Mouse (Mus musculus): ENCODE data around the gene Galnt2. TPM values are rescaled to one million over a fixed set of nuclear protein-coding genes. Genes with fewer than 3 reads are reported as not detected.
A peak's percentile ranks its signal among the peaks of the same experiment; 100 is the strongest.

Gene Galnt2
- total and polyA plus RNA-seq, 3 experiments, result 18.6 to 27.3 (median 23.6) TPM

DNA sequence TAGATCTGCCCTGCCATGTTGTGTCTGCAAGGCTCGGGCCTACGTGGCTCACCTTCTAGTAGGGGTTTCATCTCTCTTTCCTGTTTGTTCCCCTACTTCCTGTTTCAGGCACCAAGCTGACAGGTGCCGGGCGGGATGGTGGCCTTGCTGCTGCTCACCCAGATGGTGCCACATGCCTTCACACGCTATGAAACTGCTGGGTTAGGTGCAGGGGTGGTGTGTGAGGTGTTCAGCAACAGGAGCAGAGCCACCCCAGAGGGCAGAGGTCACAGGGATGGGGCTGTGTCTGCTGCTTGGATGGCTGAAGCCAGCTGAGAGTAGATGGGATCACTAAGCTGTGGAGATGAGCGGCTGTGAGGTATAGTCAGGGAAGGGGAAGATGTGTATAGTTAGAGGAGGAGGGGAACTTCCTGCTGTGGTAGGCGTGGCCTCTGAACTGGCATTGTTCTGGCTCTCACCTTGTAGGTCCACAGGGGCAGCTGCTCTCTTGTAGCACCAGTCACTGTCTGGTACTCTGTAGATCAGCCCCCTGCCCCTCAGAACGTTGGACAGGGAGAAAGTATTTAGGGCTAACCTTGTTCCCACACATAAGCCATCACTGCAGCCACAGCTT lies 42.5 kb downstream of the Galnt2 start:
- peaks cover 7% of the 10 kb centered on the region; the same call in 1 of the 2 replicates for H3K79me2 ChIP-seq (replicated peaks; ENCODE audit: control insufficient read depth, extremely low read depth, insufficient read depth, poor library complexity, severe bottlenecking)
- H3K27me3 ChIP-seq (replicated peaks), result no peaks in the 10 kb centered on the region
- H3K9ac ChIP-seq (ENCODE audit: insufficient read depth, low read depth), result no peak overlapping the region
- H3K4me3 ChIP-seq (replicated peaks in 1 of 3; ENCODE audit: low read depth in 2 of 3, low read length in 2 of 3, poor library complexity in 1 of 3), result peak overlapping the region in 1 of 3 experiments; percentile 3
- TF ChIP-seq RCOR1 (conservative IDR thresholded peaks at IDR 0.05; ENCODE audit: low read depth, low read length) (no peak), TBP (conservative IDR thresholded peaks at IDR 0.05; ENCODE audit: low read depth, low read length) (no peak), ETS1 (conservative IDR thresholded peaks at IDR 0.05; ENCODE audit: low read depth, low read length) (peak; percentile 83), MYC (IDR thresholded peaks at IDR 0.05; ENCODE audit: low read depth, low read length) (peak; percentile 15; the same call in 1 of the 2 replicates), CHD2 (IDR thresholded peaks at IDR 0.05; ENCODE audit: low read length) (peak; percentile 51; the same call in 1 of the 2 replicates), BHLHE40 (IDR thresholded peaks at IDR 0.05; ENCODE audit: low read depth, low read length) (peak; percentile 84), MAX (IDR thresholded peaks at IDR 0.05; ENCODE audit: low read length) (peak; percentile 63; the same call in 1 of the 2 replicates), MEF2A (IDR thresholded peaks at IDR 0.05; ENCODE audit: borderline replicate concordance, low read depth, low read length) (peak; percentile 60; the same call in 1 of the 2 replicates), IRF4 (IDR thresholded peaks at IDR 0.05; ENCODE audit: low read depth, low read length) (peak; percentile 88), TCF12 (IDR thresholded peaks at IDR 0.05; ENCODE audit: low read depth, low read length) (peak; percentile 97), SIN3A (IDR thresholded peaks at IDR 0.05; ENCODE audit: low read length) (peak; percentile 40; the same call in 1 of the 2 replicates), MXI1 (IDR thresholded peaks at IDR 0.05; ENCODE audit: low read depth, low read length) (peak; percentile 55; the same call in 1 of the 2 replicates), ELF1 (IDR thresholded peaks at IDR 0.05; ENCODE audit: low read depth, low read length) (peak; percentile 83), EP300 (IDR thresholded peaks at IDR 0.05; ENCODE audit: low read length) (peak; percentile 73), UBTF (IDR thresholded peaks at IDR 0.05; ENCODE audit: low read depth, low read length) (no peak)
- H3K4me1 ChIP-seq (ENCODE audit: control insufficient read depth in 1 of 2, insufficient read depth in 2 of 2), result peaks cover 62 to 84% of the 10 kb centered on the region in 2 experiments
- H3K36me3 ChIP-seq (replicated peaks in 1 of 2; ENCODE audit: control insufficient read depth in 1 of 2, insufficient read depth in 1 of 2, low read length in 1 of 2), result peaks cover 3 to 30% of the 10 kb centered on the region in 2 experiments
- H3K9me3 ChIP-seq (replicated peaks; ENCODE audit: low read length), result peaks cover 10% of the 10 kb centered on the region
- DNase-seq (ENCODE audit: extremely low read depth), result peak; percentile 79
- peak overlapping the region; percentile 57 for H3K27ac ChIP-seq (ENCODE audit: insufficient read depth, low read depth)
- no peak overlapping the region for H3K4me2 ChIP-seq (ENCODE audit: insufficient read depth, low read depth, poor library complexity, severe bottlenecking)
- dilution Hi-C loops (cut with MboI; ENCODE audit: extremely low pct_ligation_motif_present, extremely low pct_unique_long_range_greater_than_20kb, low sequenced_read_pairs) (no loop called here), in situ Hi-C loops (cut with MboI; ENCODE audit: low pct_ligation_motif_present, low pct_unique_long_range_greater_than_20kb, low sequenced_read_pairs) (no loop called here)

DNA sequence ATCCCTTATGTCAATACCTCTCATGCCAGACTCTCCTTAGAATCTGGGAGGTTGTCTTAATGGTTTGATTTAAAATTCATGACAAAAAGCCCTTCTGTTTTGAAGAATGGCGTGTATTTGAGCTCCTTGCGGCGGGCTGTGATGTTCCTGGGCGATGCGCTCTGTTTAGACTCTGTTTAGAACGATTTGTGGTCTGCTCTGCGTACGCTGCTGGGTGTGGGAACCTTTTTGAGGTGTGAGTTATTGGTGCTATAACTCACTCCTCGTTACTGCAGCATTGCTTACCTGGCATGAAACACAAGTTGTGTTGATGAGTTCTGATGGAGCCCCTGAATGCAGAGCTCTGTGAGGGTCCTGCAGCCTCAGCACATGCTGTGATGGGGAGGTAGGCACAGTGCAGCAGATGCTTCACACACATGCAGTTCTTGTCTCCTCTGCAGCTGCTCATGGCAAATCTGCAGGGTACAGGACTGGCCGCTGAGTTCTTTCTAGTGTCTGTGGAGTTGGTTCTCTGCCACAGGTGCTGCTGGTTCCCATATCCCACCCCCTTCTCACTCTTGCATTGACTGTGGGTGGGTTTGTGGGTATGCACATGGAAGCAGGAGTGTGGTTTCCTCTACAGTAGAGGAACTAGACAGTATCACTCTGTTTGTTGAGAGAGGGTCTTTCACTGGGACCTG lies 43.4 kb downstream of the Galnt2 start:
- H3K9me3 ChIP-seq (replicated peaks; ENCODE audit: low read length), result peaks cover 10% of the 10 kb centered on the region
- TF ChIP-seq KAT2A (IDR thresholded peaks at IDR 0.05; ENCODE audit: insufficient replicate concordance, low read length) (no peak), EP300 (IDR thresholded peaks at IDR 0.05; ENCODE audit: low read length) (0 out of 2 replicates have a peak, but pooled peaks have one; percentile 32), TCF12 (IDR thresholded peaks at IDR 0.05; ENCODE audit: low read depth, low read length) (peak; percentile 43; the same call in 1 of the 2 replicates)

More for the DNA sequence above, 43.4 kb downstream of the Galnt2 start:
- H3K27ac ChIP-seq (ENCODE audit: insufficient read depth, low read depth), result no peak overlapping the region
- no peaks in the 10 kb centered on the region for H3K27me3 ChIP-seq (replicated peaks)
- H3K36me3 ChIP-seq (replicated peaks in 1 of 2; ENCODE audit: control insufficient read depth in 1 of 2, insufficient read depth in 1 of 2, low read length in 1 of 2), result peaks cover 3 to 30% of the 10 kb centered on the region in 2 experiments
- H3K79me2 ChIP-seq (replicated peaks; ENCODE audit: control insufficient read depth, extremely low read depth, insufficient read depth, poor library complexity, severe bottlenecking), result peaks cover 6% of the 10 kb centered on the region; the same call in 1 of the 2 replicates
- no peak for DNase-seq (ENCODE audit: extremely low read depth)
- no peak overlapping the region for H3K4me2 ChIP-seq (ENCODE audit: insufficient read depth, low read depth, poor library complexity, severe bottlenecking)
- H3K4me3 ChIP-seq (replicated peaks in 1 of 3; ENCODE audit: low read depth in 2 of 3, low read length in 2 of 3, poor library complexity in 1 of 3), result no peak overlapping the region
- H3K4me1 ChIP-seq (ENCODE audit: control insufficient read depth in 1 of 2, insufficient read depth in 2 of 2), result peaks cover 64 to 84% of the 10 kb centered on the region in 2 experiments
- dilution Hi-C loops (cut with MboI; ENCODE audit: extremely low pct_ligation_motif_present, extremely low pct_unique_long_range_greater_than_20kb, low sequenced_read_pairs), result no loop called here
- in situ Hi-C loops (cut with MboI; ENCODE audit: low pct_ligation_motif_present, low pct_unique_long_range_greater_than_20kb, low sequenced_read_pairs), result loop anchor here (5.0 kb wide), 1 partner anchor 42 kb away; the partner anchor contains the start of gene Galnt2
- H3K9ac ChIP-seq (ENCODE audit: insufficient read depth, low read depth), result no peak overlapping the region

All from CH12.LX (cell line).